Mouse (Mus musculus) embryonic facial prominence, embryonic 14.5 days (tissue): ENCODE measurements around the gene March9. TPM values are rescaled to one million over a fixed set of nuclear protein-coding genes. Genes with fewer than 3 reads are reported as not detected.
A peak's percentile ranks its signal among the peaks of the same experiment; 100 is the strongest.
"Not testable (repeated sequence)": the region's sequence is repeated elsewhere in the genome, so short reads cannot be mapped to it uniquely, and the experiment has no call there.

Experiments used
- ATAC-seq: fragments of 200-750 bp; cut with Nextera tagmentation; 2 replicates; pipeline ENCODE4 v1.8.0; 2017; ENCODE audit warnings: low read depth, moderate number of reproducible peaks, moderate TSS enrichment
- DNase-seq: peaks from one replicate; pipeline ENCODE4 v3.0.0-alpha.2; 2015; ENCODE audit warnings: low spot score
- H3K27ac ChIP-seq: fragments of 300-500 bp; sonication (generic); replicated peaks from 2 replicates; pipeline ENCODE4 v1.5.1; 2014; ENCODE audit warnings: low read depth, mild to moderate bottlenecking, low read length, moderate library complexity
- H3K27me3 ChIP-seq: fragments of 300-500 bp; sonication (generic); replicated peaks from 2 replicates; pipeline ENCODE4 v1.6.1; 2014; ENCODE audit warnings: low read length; ENCODE audit not compliant: control insufficient read depth, insufficient read depth
- H3K36me3 ChIP-seq: fragments of 300-500 bp; sonication (generic); 2 replicates; pipeline ENCODE4 v1.6.1; 2014; ENCODE audit warnings: low read length, mixed read lengths; ENCODE audit not compliant: control insufficient read depth, insufficient read depth
- H3K4me1 ChIP-seq: fragments of 300-500 bp; sonication (generic); 2 replicates; pipeline ENCODE4 v1.6.1; 2014; ENCODE audit warnings: antibody characterized with exemption, low read length; ENCODE audit not compliant: control insufficient read depth, insufficient read depth
- H3K4me2 ChIP-seq: fragments of 300-500 bp; sonication (generic); 2 replicates; pipeline ENCODE4 v1.6.1; 2014; ENCODE audit warnings: low read depth, mild to moderate bottlenecking, low read length, moderate library complexity, mixed read lengths
- H3K4me3 ChIP-seq: fragments of 300-500 bp; sonication (generic); 2 replicates; pipeline ENCODE4 v1.5.1; 2014; ENCODE audit warnings: low read depth, mild to moderate bottlenecking, low read length
- H3K9ac ChIP-seq: fragments of 300-500 bp; sonication (generic); 2 replicates; pipeline ENCODE4 v1.6.1; 2014; ENCODE audit warnings: low read depth, mild to moderate bottlenecking, low read length, moderate library complexity, mixed read lengths
- H3K9me3 ChIP-seq: fragments of 300-500 bp; sonication (generic); 2 replicates; pipeline ENCODE4 v1.6.1; 2016; ENCODE audit warnings: low read length; ENCODE audit not compliant: control insufficient read depth
- WGBS: fragments of 180-500 bp; shearing (Covaris S2); extraction: QIAGEN DNeasy Blood & Tissue Kit; methylation state at CpG from one replicate; pipeline ENCODE4 v1.1.7; 2014; 5-methylcytosine and 5-hydroxymethylcytosine counted together
- polyA plus RNA-seq: library from polyadenylated mRNA; unstranded; fragments of >200 nt; fragmentation: Nextera tagmentation; extraction: Ambion mirVana; gene quantifications from 2 replicates; pipeline ENCODE4 v1.2.1, GENCODE M21; 2014

Gene March9
- polyA plus RNA-seq, 1 experiment from 2014 or later, result 2.0 TPM

- DNase-seq (no peak), ATAC-seq (no peak)
- peaks cover 59% of the 10 kb centered on the region for H3K27me3 ChIP-seq
- H3K4me3 ChIP-seq, result no peak overlapping the region
- WGBS, result 46% methylated on average over 4 of the region's 4 CpGs
- H3K27ac ChIP-seq, result no peak overlapping the region
- H3K36me3 ChIP-seq, result no peaks in the 10 kb centered on the region
- H3K4me1 ChIP-seq, result peaks cover 14% of the 10 kb centered on the region
- H3K4me2 ChIP-seq, result no peak overlapping the region
- no peaks in the 10 kb centered on the region for H3K9me3 ChIP-seq
- H3K9ac ChIP-seq, result no peak overlapping the region
Observed at GRCm38 (mm10) chr10:127076082-127076481, 16.1 kb upstream of the March9 start.

GRCm38 (mm10) chr10:127075651-127076050, 15.7 kb upstream of the March9 start:
- no peaks in the 10 kb centered on the region for H3K9me3 ChIP-seq
- H3K36me3 ChIP-seq, result no peaks in the 10 kb centered on the region
- H3K9ac ChIP-seq, result no peak overlapping the region
- ATAC-seq (no peak), DNase-seq (no peak)
- no peak overlapping the region for H3K4me2 ChIP-seq
- H3K4me1 ChIP-seq, result peaks cover 14% of the 10 kb centered on the region
- H3K4me3 ChIP-seq, result no peak overlapping the region
- peaks cover 55% of the 10 kb centered on the region for H3K27me3 ChIP-seq
- WGBS, result 69% methylated on average over 8 of the region's 8 CpGs
- no peak overlapping the region for H3K27ac ChIP-seq

GRCm38 (mm10) chr10:127075080-127075479, 15.1 kb upstream of the March9 start, which contains the start of gene Agap2:
Gene Agap2 (plus strand): TSS chr10:127075284.
- Histone ChIP-seq H3K27me3 (peaks cover 49% of the 10 kb centered on the region), H3K27ac (no peak within 1 kb of the TSS), H3K36me3 (no peaks in the 10 kb centered on the region), H3K4me1 (peaks cover 12% of the 10 kb centered on the region; the same call in 1 of the 2 replicates), H3K4me2 (no peak within 1 kb of the TSS), H3K9me3 (no peaks in the 10 kb centered on the region), H3K9ac (no peak within 1 kb of the TSS; the same call in 1 of the 2 replicates), H3K4me3 (no peak within 1 kb of the TSS)
- ATAC-seq (no peak), DNase-seq (no peak)
- WGBS, result 58% methylated on average over 9 of the region's 9 CpGs

GRCm38 (mm10) chr10:127073981-127074380, 14.0 kb upstream of the March9 start:
- H3K4me1 ChIP-seq, result peaks cover 13% of the 10 kb centered on the region
- H3K9me3 ChIP-seq, result no peaks in the 10 kb centered on the region
- no peak overlapping the region for H3K4me2 ChIP-seq
- no peak for DNase-seq
- H3K27me3 ChIP-seq, result peaks cover 38% of the 10 kb centered on the region
- H3K4me3 ChIP-seq, result no peak overlapping the region
- no peak overlapping the region for H3K27ac ChIP-seq
- H3K9ac ChIP-seq, result no peak overlapping the region
- WGBS, result 93% methylated on average over 1 of the region's 1 CpGs
- H3K36me3 ChIP-seq, result no peaks in the 10 kb centered on the region
- ATAC-seq, result no peak

- peaks cover 29% of the 10 kb centered on the region for H3K27me3 ChIP-seq
- not testable (repeated sequence) for ATAC-seq, H3K9me3 ChIP-seq, DNase-seq, H3K4me2 ChIP-seq, H3K27ac ChIP-seq, H3K9ac ChIP-seq, H3K4me3 ChIP-seq
- H3K4me1 ChIP-seq, result peaks cover 16% of the 10 kb centered on the region
- whole genome bisulfite sequencing, result 81% methylated on average over 2 of the region's 2 CpGs
- H3K36me3 ChIP-seq, result peaks cover 10% of the 10 kb centered on the region
Observed at GRCm38 (mm10) chr10:127072969-127073368, 13.0 kb upstream of the March9 start.

- not testable (repeated sequence) for H3K27ac ChIP-seq, H3K9me3 ChIP-seq, H3K9ac ChIP-seq, H3K4me3 ChIP-seq, H3K4me2 ChIP-seq, DNase-seq, ATAC-seq
- Histone ChIP-seq H3K27me3 (peaks cover 22% of the 10 kb centered on the region), H3K36me3 (peaks cover 17% of the 10 kb centered on the region), H3K4me1 (peaks cover 16% of the 10 kb centered on the region)
- 86% methylated on average over 4 of the region's 4 CpGs for WGBS
Observed at GRCm38 (mm10) chr10:127072270-127072669, 12.3 kb upstream of the March9 start.

GRCm38 (mm10) chr10:127071203-127071602, 11.2 kb upstream of the March9 start:
- peak overlapping the region; percentile 62 for H3K4me3 ChIP-seq
- no peaks in the 10 kb centered on the region for H3K9me3 ChIP-seq
- H3K27me3 ChIP-seq, result peaks cover 12% of the 10 kb centered on the region
- DNase-seq (no peak), ATAC-seq (no peak)
- H3K9ac ChIP-seq, result peak overlapping the region; percentile 73
- peaks cover 16% of the 10 kb centered on the region for H3K4me1 ChIP-seq
- peaks cover 28% of the 10 kb centered on the region for H3K36me3 ChIP-seq
- peak overlapping the region; percentile 82; the same call in 1 of the 2 replicates for H3K27ac ChIP-seq
- H3K4me2 ChIP-seq, result peak overlapping the region; percentile 86
- WGBS, result 69% methylated on average over 9 of the region's 9 CpGs

GRCm38 (mm10) chr10:127070190-127071121, 10.5 kb upstream of the March9 start, which contains the start of gene Tspan31:
Gene Tspan31 (minus strand): TSS chr10:127070264.
- Histone ChIP-seq H3K36me3 (peaks cover 35% of the 10 kb centered on the region), H3K4me2 (peak within 1 kb of the TSS; percentile 86), H3K4me3 (peak within 1 kb of the TSS; percentile 62), H3K27me3 (peaks cover 6% of the 10 kb centered on the region; the same call in 1 of the 2 replicates), H3K27ac (peak within 1 kb of the TSS; percentile 91), H3K9me3 (no peaks in the 10 kb centered on the region), H3K9ac (peak within 1 kb of the TSS; percentile 73), H3K4me1 (peaks cover 16% of the 10 kb centered on the region)
- DNase-seq (peak; percentile 99), ATAC-seq (peak; percentile 93)
- 2% methylated on average over 36 of the region's 36 CpGs for WGBS
